Mouse (Mus musculus): Measurements from ENCODE around the gene Peli2. TPM values are rescaled to one million over a fixed set of nuclear protein-coding genes. Genes with fewer than 3 reads are reported as not detected.
A peak's percentile ranks its signal among the peaks of the same experiment; 100 is the strongest.

The Peli2 gene
- polyA plus RNA-seq, 1 experiment from 2014 or later: 4.0 TPM

- no peak overlapping the region for H3K9ac ChIP-seq (ENCODE audit: low read depth, low read length)
- no peak overlapping the region for H3K27ac ChIP-seq (ENCODE audit: low read depth, low read length)
- H3K4me1 ChIP-seq (ENCODE audit: control insufficient read depth, insufficient read depth, low read length): no peaks in the 10 kb centered on the region
- H3K36me3 ChIP-seq (ENCODE audit: control insufficient read depth, insufficient read depth, low read length): no peaks in the 10 kb centered on the region
- ATAC-seq (replicated peaks; ENCODE audit: insufficient number of reproducible peaks, low FRiP score, low TSS enrichment): no peak
- H3K4me3 ChIP-seq (ENCODE audit: low read depth, low read length): no peak overlapping the region
- WGBS (ENCODE audit: insufficient replicate concordance): 72% methylated on average over 10 of the region's 10 CpGs
- no peak overlapping the region for H3K4me2 ChIP-seq
- no peaks in the 10 kb centered on the region for H3K27me3 ChIP-seq (ENCODE audit: control insufficient read depth, insufficient read depth, low read length)
- no peaks in the 10 kb centered on the region for H3K9me3 ChIP-seq (replicated peaks; ENCODE audit: control insufficient read depth, low read length)
Measured at GRCm38 (mm10) chr14:48289602-48290599, 169.3 kb downstream of the Peli2 start.

DNA sequence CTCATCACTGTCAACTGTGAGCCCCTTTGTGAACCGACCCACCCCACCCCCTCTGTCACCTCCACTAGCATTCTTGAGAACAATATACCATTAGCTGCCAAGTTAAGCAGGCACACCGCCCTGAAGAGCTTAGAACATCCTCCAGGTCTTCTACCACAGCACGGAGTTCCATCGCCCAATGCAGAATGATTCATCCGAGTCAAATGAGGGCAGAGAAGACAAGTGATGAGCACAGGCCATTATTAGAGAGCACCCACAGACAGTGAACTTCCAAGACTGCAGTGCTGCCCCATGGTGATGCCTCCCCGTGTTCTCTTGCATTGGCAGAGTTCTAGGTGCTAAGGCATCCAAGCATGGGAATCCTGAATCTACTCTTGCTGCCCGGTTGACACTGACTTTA lies 172.9 kb downstream of the Peli2 start:
- no peak for ATAC-seq (replicated peaks; ENCODE audit: insufficient number of reproducible peaks, low FRiP score, low TSS enrichment)

GRCm38 (mm10) chr14:48295410-48295809 lies 174.8 kb downstream of the Peli2 start:
- Histone ChIP-seq H3K9ac (ENCODE audit: low read depth, low read length) (peak overlapping the region; percentile 49; the same call in 1 of the 2 replicates), H3K27ac (ENCODE audit: low read depth, low read length) (no peak overlapping the region)

More for the DNA sequence above, 172.9 kb downstream of the Peli2 start:
- no peaks in the 10 kb centered on the region for H3K27me3 ChIP-seq (ENCODE audit: control insufficient read depth, insufficient read depth, low read length)
- H3K9ac ChIP-seq (ENCODE audit: low read depth, low read length): no peak overlapping the region
- no peak overlapping the region for H3K4me2 ChIP-seq
- no peak overlapping the region for H3K4me3 ChIP-seq (ENCODE audit: low read depth, low read length)
- H3K9me3 ChIP-seq (replicated peaks; ENCODE audit: control insufficient read depth, low read length): no peaks in the 10 kb centered on the region
- 79% methylated on average over 7 of the region's 7 CpGs for WGBS (ENCODE audit: insufficient replicate concordance)
- no peaks in the 10 kb centered on the region for H3K4me1 ChIP-seq (ENCODE audit: control insufficient read depth, insufficient read depth, low read length)
- H3K36me3 ChIP-seq (ENCODE audit: control insufficient read depth, insufficient read depth, low read length): no peaks in the 10 kb centered on the region
- no peak overlapping the region for H3K27ac ChIP-seq (ENCODE audit: low read depth, low read length)

GRCm38 (mm10) chr14:48295815-48296271 lies 175.2 kb downstream of the Peli2 start:
- Histone ChIP-seq H3K27ac (ENCODE audit: low read depth, low read length) (no peak overlapping the region), H3K4me3 (ENCODE audit: low read depth, low read length) (peak overlapping the region; percentile 23), H3K27me3 (ENCODE audit: control insufficient read depth, insufficient read depth, low read length) (no peaks in the 10 kb centered on the region; the same call in 1 of the 2 replicates), H3K9me3 (replicated peaks; ENCODE audit: control insufficient read depth, low read length) (no peaks in the 10 kb centered on the region), H3K4me2 (peak overlapping the region; percentile 63), H3K4me1 (ENCODE audit: control insufficient read depth, insufficient read depth, low read length) (no peaks in the 10 kb centered on the region), H3K36me3 (ENCODE audit: control insufficient read depth, insufficient read depth, low read length) (no peaks in the 10 kb centered on the region), H3K9ac (ENCODE audit: low read depth, low read length) (peak overlapping the region; percentile 49; the same call in 1 of the 2 replicates)
- 4% methylated on average over 7 of the region's 7 CpGs for WGBS (ENCODE audit: insufficient replicate concordance)
- ATAC-seq (replicated peaks; ENCODE audit: insufficient number of reproducible peaks, low FRiP score, low TSS enrichment): no peak

More at GRCm38 (mm10) chr14:48295410-48295809, 174.8 kb downstream of the Peli2 start:
- Histone ChIP-seq H3K27me3 (ENCODE audit: control insufficient read depth, insufficient read depth, low read length) (no peaks in the 10 kb centered on the region; the same call in 1 of the 2 replicates), H3K4me2 (peak overlapping the region; percentile 63), H3K4me3 (ENCODE audit: low read depth, low read length) (peak overlapping the region; percentile 23), H3K36me3 (ENCODE audit: control insufficient read depth, insufficient read depth, low read length) (no peaks in the 10 kb centered on the region), H3K4me1 (ENCODE audit: control insufficient read depth, insufficient read depth, low read length) (no peaks in the 10 kb centered on the region), H3K9me3 (replicated peaks; ENCODE audit: control insufficient read depth, low read length) (no peaks in the 10 kb centered on the region)
- 17% methylated on average over 5 of the region's 5 CpGs for WGBS (ENCODE audit: insufficient replicate concordance)
- ATAC-seq (replicated peaks; ENCODE audit: insufficient number of reproducible peaks, low FRiP score, low TSS enrichment): no peak

DNA sequence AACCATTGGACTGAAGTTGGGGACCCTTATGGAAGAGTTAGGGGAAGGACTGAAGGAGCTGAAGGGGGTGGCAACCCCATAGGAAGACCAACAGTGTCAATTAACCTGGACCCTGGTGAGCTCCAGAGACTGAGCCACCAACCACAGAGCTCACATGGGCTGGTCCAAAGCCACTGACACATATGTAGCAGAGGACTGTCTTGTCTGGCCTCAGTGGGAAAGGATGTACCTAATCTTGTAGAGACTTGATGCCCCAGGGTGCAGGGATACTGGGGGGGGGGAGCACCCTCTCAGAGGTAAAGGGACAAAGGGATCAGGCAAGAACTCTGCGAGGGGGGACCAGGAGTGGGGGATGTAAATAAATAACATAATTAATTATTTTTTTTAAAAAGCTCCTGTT lies 176.2 kb downstream of the Peli2 start:
- H3K4me2 ChIP-seq: no peak overlapping the region
- no peak overlapping the region for H3K27ac ChIP-seq (ENCODE audit: low read depth, low read length)
- WGBS (ENCODE audit: insufficient replicate concordance): 78% methylated on average over 1 of the region's 1 CpGs
- H3K27me3 ChIP-seq (ENCODE audit: control insufficient read depth, insufficient read depth, low read length): no peaks in the 10 kb centered on the region; the same call in 1 of the 2 replicates
- no peak overlapping the region for H3K9ac ChIP-seq (ENCODE audit: low read depth, low read length)
- no peaks in the 10 kb centered on the region for H3K4me1 ChIP-seq (ENCODE audit: control insufficient read depth, insufficient read depth, low read length)
- ATAC-seq (replicated peaks; ENCODE audit: insufficient number of reproducible peaks, low FRiP score, low TSS enrichment): no peak
- no peaks in the 10 kb centered on the region for H3K9me3 ChIP-seq (replicated peaks; ENCODE audit: control insufficient read depth, low read length)
- no peaks in the 10 kb centered on the region for H3K36me3 ChIP-seq (ENCODE audit: control insufficient read depth, insufficient read depth, low read length)
- H3K4me3 ChIP-seq (ENCODE audit: low read depth, low read length): no peak overlapping the region

DNA sequence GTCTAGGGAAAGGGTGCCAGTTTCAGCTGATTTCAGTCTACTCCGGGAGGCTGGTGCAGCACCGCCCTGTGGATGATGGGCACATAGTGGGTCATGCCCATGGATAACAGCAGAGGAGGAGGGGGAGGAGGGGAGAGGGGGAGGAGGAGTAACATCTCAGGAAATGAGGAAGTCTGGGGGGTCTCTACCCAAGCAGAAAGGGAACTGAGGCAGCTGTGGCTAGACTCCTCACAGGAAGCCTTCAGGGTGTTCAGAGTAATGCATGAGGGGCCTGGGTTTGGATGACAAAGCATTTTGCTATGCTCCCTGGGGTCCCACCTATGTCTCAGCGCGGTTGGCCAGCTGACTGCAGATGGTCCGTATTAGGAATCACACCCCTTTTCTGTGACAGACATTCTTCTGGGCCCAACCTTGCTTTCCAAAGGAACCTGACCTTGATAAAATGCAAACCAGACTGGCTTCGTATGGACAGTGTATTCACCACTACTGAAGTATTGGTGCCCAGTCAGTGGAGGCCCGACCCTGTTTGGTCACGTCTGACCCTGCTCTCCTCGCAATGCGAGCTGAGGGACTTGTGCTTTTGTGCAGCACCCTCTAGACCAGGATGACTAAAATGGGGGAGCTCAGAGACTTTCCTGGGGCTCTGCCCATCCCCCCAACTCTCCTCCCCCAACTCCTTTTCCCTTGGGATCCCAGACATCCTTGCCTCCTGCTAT lies 182.0 kb downstream of the Peli2 start:
- Histone ChIP-seq H3K4me3 (ENCODE audit: low read depth, low read length) (no peak overlapping the region), H3K4me2 (no peak overlapping the region), H3K9ac (ENCODE audit: low read depth, low read length) (no peak overlapping the region), H3K4me1 (ENCODE audit: control insufficient read depth, insufficient read depth, low read length) (no peaks in the 10 kb centered on the region; the same call in 1 of the 2 replicates), H3K36me3 (ENCODE audit: control insufficient read depth, insufficient read depth, low read length) (no peaks in the 10 kb centered on the region), H3K27ac (ENCODE audit: low read depth, low read length) (no peak overlapping the region), H3K9me3 (replicated peaks; ENCODE audit: control insufficient read depth, low read length) (peaks cover 2% of the 10 kb centered on the region), H3K27me3 (ENCODE audit: control insufficient read depth, insufficient read depth, low read length) (no peaks in the 10 kb centered on the region; the same call in 1 of the 2 replicates)
- ATAC-seq (replicated peaks; ENCODE audit: insufficient number of reproducible peaks, low FRiP score, low TSS enrichment): 0 out of 2 replicates have a peak, but pooled peaks have one; percentile 35
- WGBS (ENCODE audit: insufficient replicate concordance): 61% methylated on average over 10 of the region's 10 CpGs

DNA sequence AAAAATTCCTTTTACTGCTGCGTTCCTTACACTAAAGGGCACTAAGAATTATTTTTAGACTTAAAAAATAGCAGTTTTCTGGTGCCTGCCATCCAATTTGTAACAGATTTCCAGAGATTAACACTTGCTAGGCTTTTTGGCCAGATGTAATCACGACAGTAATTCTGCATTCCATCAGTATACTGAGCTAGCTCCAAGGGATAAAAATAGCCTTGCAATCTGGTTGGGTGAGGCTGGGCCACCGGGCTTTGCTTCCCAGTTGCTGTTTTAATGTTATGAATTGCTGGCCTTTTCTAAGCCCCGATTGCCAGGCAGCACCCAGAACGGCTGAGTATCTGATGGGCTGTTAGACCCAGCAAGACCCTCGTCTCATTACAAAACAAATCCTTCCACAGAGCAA lies 182.6 kb downstream of the Peli2 start:
- Histone ChIP-seq H3K27me3 (ENCODE audit: control insufficient read depth, insufficient read depth, low read length) (no peaks in the 10 kb centered on the region; the same call in 1 of the 2 replicates), H3K4me3 (ENCODE audit: low read depth, low read length) (no peak overlapping the region), H3K9ac (ENCODE audit: low read depth, low read length) (no peak overlapping the region), H3K4me1 (ENCODE audit: control insufficient read depth, insufficient read depth, low read length) (no peaks in the 10 kb centered on the region; the same call in 1 of the 2 replicates), H3K9me3 (replicated peaks; ENCODE audit: control insufficient read depth, low read length) (peaks cover 5% of the 10 kb centered on the region), H3K4me2 (no peak overlapping the region), H3K36me3 (ENCODE audit: control insufficient read depth, insufficient read depth, low read length) (no peaks in the 10 kb centered on the region), H3K27ac (ENCODE audit: low read depth, low read length) (no peak overlapping the region)
- no peak for ATAC-seq (replicated peaks; ENCODE audit: insufficient number of reproducible peaks, low FRiP score, low TSS enrichment)
- WGBS (ENCODE audit: insufficient replicate concordance): 27% methylated on average over 6 of the region's 6 CpGs

GRCm38 (mm10) chr14:48303841-48304240 lies 183.2 kb downstream of the Peli2 start:
- no peaks in the 10 kb centered on the region; the same call in 1 of the 2 replicates for H3K4me1 ChIP-seq (ENCODE audit: control insufficient read depth, insufficient read depth, low read length)
- no peak overlapping the region for H3K27ac ChIP-seq (ENCODE audit: low read depth, low read length)
- H3K9me3 ChIP-seq (replicated peaks; ENCODE audit: control insufficient read depth, low read length): peaks cover 5% of the 10 kb centered on the region
- H3K4me3 ChIP-seq (ENCODE audit: low read depth, low read length): no peak overlapping the region
- no peaks in the 10 kb centered on the region for H3K36me3 ChIP-seq (ENCODE audit: control insufficient read depth, insufficient read depth, low read length)
- WGBS (ENCODE audit: insufficient replicate concordance): 83% methylated on average over 9 of the region's 9 CpGs
- H3K4me2 ChIP-seq: no peak overlapping the region
- H3K9ac ChIP-seq (ENCODE audit: low read depth, low read length): no peak overlapping the region
- no peak for ATAC-seq (replicated peaks; ENCODE audit: insufficient number of reproducible peaks, low FRiP score, low TSS enrichment)
- H3K27me3 ChIP-seq (ENCODE audit: control insufficient read depth, insufficient read depth, low read length): no peaks in the 10 kb centered on the region; the same call in 1 of the 2 replicates
